Mouse (Mus musculus) testis, postnatal 14 days (tissue): ENCODE results near the gene Ppp4r4.
A peak's percentile ranks its signal among the peaks of the same experiment; 100 is the strongest.
"Not testable (repeated sequence)": the region's sequence is repeated elsewhere in the genome, so short reads cannot be mapped to it uniquely, and the experiment has no call there.

Experiments
- DNase-seq: peaks from one replicate; pipeline ENCODE4 v3.0.0; 2021; ENCODE audit warnings: low spot score

Gene Ppp4r4

DNA sequence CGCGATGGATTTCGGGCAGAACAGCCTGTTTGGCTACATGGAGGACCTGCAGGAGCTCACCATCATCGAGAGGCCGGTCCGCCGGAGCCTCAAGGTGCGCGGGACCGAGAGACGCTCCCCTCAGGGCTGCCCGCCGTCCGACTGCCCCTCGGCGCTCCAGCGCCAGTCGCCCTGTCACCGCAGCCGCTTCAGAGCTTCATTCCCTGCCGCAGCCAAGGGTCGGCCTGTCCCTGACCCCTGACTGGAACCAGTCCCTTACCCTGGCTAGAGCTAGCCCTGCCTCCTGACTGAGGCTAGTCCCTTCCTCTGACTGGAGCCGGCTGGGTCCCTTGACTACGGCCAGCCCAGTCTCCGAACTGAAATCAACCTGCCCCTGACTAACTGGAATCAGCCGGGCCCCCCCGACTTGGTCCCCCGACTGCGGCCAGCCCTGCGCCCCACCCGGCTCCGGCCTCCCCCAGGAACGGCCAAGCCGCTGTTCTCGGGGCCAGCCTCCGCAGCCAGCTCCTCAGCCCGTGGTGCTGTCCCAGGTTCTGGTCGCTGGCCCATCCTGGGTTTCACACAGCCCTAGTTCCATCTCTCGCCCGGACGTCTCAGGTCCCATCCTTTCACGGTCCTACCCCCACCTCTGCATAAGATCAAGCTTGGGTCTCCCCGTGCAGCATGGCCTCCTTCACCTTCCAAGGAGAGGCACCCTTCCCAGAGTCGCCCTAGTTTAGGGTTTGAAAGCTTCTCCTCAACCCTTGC, 739 bp downstream of the Ppp4r4 start:
- peak; percentile 71 for DNase-seq

DNA sequence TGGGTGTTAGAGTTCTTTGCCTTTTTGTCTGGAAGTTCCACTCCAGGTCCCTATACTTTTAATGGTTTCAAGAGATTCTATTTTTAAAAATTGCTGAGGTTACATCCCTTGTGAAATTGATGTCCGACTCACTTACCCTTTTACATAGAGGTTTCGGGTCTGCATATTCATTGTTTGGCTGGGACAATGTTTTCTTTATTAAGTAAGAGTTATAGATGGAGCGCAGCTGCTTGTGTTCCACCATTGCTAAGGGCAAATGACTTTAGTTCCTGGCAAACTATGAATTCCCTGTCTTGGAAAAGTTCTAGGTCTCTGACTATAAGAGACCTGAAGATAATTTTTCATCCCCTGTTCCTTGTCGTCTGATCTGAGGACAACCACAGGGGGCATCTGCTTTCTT, 8.3 kb downstream of the Ppp4r4 start:
- DNase-seq: no peak

GRCm38 (mm10) chr12:103543351-103543750, 11.3 kb downstream of the Ppp4r4 start:
- no peak for DNase-seq

DNA sequence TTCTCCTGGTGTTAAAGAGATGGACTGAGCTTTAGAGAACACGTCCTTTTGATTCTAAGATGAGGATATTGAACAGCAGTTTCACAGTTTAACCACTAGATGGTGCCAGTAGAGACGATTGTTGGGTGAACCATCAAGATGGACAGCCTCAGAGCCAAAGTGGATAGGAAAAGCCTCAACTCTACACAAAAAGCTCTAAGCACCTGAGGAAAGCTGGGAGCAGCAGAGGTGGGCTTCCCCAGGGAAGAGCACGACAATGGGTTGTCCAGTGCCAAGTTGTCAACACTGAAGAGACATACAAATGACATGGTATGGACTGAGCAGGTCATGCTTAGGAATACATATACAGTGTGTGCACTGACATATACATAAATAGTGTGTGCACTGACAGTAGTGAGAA, 12.1 kb downstream of the Ppp4r4 start:
- no peak for DNase-seq

- no peak for DNase-seq
Observed at GRCm38 (mm10) chr12:103547438-103547837, 15.4 kb downstream of the Ppp4r4 start.

- no peak for DNase-seq
Observed at GRCm38 (mm10) chr12:103548526-103548925, 16.4 kb downstream of the Ppp4r4 start.

- no peak for DNase-seq
Observed at GRCm38 (mm10) chr12:103550047-103550446, 18.0 kb downstream of the Ppp4r4 start.

GRCm38 (mm10) chr12:103551422-103551821, 19.3 kb downstream of the Ppp4r4 start:
- DNase-seq: no peak

GRCm38 (mm10) chr12:103552506-103552905, 20.4 kb downstream of the Ppp4r4 start:
- no peak for DNase-seq

DNA sequence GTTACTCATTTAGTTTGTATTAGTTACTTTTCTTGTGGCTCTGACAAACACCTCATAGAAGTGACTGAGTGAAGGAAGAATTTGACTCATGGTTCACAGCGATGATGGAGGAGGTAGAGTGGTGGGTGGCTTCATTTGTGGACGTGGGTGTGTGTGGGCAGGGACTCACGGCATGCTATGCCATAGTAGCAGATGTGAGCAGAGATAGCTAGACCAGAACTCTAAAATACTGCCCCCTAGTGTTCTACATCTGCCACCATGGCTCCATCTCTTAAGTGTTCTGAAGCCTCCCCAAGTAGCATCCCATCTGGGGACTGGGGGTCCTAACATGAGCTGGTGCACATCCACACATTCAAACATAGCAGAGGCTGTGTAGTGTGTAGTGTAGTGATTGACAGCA, 21.4 kb downstream of the Ppp4r4 start:
- DNase-seq: no peak

GRCm38 (mm10) chr12:103556856-103557255, 24.8 kb downstream of the Ppp4r4 start:
- no peak for DNase-seq

DNA sequence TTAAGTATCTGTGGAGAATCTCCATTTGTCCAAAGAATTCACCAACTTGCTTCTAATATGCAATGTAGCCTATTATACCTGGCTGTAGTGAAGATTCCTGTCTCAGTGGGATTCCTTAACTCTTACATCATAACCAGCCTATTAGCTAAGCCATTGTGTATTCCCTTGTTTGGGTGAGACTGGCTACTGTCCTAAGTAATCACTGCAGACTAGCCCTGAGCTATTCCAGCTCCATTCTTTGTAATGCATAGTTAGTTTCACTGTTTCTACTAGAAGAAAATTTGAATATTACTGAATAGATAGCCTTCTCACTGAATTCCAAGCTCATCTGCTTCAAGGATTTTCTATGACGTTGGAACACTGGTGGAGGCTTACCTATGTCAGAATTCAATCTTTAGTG, 32.6 kb downstream of the Ppp4r4 start:
- DNase-seq: no peak

DNA sequence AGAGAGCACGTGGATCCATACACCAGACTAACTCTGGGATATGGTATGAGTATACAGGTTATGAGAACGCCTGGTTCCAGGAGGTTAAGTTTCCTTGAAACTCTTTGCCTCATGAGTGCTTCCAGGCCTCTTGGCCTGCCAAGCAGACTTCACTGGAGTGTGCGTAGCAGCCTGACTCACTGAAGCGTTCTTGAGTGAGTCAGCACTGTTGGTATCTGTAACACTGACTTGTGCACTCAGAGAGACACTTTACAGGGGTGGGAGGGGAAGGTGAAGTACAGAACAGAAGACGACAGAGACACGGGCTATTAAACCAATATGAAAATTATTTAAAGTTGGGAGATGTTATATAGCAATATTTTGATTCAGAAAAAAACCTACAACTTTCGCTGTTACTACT, 33.1 kb downstream of the Ppp4r4 start:
- DNase-seq: no peak

- no peak for DNase-seq
Observed at GRCm38 (mm10) chr12:103567129-103567528, 35.0 kb downstream of the Ppp4r4 start.

- no peak for DNase-seq
Observed at GRCm38 (mm10) chr12:103569690-103570089, 37.6 kb downstream of the Ppp4r4 start.

DNA sequence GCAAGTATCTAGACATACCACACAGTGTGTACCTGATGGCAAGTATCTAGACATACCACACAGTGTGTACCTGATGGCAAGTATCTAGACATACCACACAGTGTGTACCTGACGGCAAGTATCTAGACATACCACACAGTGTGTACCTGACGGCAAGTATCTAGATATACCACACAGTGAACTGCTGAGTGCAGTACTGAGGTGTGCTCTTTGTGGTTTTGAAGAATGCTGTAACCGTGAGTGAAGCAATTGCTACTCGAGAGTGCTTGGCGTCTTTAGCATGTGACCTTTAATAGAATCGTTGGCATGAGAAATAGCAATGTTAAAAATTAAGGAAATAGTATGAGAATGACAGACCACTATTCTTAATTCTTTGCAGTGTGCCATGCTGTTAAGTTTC, 46.1 kb downstream of the Ppp4r4 start:
- not testable (repeated sequence) for DNase-seq

GRCm38 (mm10) chr12:103583771-103584170, 51.7 kb downstream of the Ppp4r4 start:
- no peak for DNase-seq

- no peak for DNase-seq
Observed at GRCm38 (mm10) chr12:103598411-103598810, 66.3 kb downstream of the Ppp4r4 start.

GRCm38 (mm10) chr12:103600364-103600763, 68.3 kb downstream of the Ppp4r4 start:
- no peak for DNase-seq

DNA sequence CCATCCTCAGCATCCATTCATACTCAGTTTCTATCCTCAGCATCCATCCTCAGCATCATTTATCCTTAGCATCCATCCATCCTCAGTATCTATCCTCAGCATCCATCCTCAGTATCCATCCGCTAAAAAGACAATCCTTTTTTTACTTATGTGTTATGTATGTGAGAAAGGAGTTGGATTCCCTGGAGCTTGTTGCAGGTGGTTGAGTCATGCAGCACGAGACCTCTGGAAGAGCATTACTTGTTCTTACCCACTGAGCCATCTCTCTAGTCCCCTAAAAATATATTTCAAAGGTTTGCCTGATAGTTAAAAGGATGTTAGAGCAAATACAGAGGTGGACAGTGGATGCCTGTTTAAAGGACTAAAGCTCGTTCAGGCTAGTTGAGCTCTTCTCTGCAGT, 69.8 kb downstream of the Ppp4r4 start:
- DNase-seq: no peak

DNA sequence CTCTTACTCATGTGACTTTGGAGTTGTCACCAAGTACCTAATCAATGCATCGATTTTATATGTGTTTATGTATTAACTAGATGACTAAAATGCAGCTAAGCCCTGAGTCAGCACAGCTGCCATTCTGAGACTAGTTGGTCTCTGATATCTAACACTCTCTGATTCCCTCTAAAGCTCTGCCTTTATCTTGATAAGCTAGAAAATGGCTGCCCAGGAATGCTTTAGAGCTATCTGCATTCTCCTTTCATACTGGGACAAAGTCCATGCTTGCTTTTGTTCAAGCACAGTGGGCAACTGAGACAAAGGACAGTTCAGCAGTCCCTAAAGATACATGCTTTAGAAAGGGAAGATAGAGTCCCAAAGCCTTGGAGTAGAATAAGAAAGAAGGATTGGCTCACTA, 83.1 kb downstream of the Ppp4r4 start:
- DNase-seq: no peak

GRCm38 (mm10) chr12:103615734-103616133, 83.7 kb downstream of the Ppp4r4 start:
- no peak for DNase-seq

DNA sequence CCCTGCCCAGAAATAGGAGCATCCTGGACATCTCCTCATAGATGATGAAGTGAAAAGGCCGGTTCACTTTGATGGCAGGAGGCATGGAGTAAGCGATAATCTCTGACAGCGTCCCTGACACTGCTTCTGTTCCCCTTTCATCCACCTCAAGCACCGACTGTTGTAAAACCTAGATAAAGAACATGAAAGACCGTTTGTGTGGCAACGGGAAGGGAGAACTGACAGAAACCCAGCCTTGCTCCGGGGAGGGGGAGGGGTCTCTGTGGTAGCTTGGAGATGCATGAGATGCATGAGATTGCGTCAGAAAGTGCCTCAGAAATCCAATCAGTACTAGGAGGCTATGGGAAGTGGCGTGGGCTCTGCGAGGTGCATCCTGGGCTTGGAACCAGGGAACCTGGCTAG, 84.8 kb downstream of the Ppp4r4 start:
- DNase-seq: no peak

DNA sequence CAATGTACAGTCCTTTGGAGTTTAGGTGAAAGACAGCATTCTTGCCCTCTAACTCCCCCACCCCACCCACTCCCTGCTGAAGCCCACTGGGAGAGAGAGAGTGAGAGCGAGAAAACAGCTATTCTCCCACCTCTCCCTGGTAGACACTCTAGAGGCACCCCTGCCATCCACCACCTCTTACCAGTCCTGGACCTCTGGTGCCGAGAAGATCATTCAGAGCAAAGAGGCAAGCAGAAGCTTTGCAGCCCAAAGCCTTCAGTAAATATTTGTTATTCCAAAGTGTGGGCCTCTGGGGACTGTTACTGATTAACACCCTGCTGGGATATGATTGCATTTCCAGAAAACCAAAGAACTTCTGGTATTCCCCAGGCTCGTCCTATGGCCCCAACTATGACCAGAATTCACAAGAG, 99.1 kb downstream of the Ppp4r4 start, which contains the start of gene Serpina10:
Serpina10 (minus strand) TSS at position 242 of the 410 bp plus-strand sequence.
- DNase-seq: no peak
